Mouse (Mus musculus) CH12.LX (cell line): ENCODE data around the gene Sema3f. TPM values are rescaled to one million over a fixed set of nuclear protein-coding genes. Genes with fewer than 3 reads are reported as not detected.

Source experiments
- DNase-seq: peaks from one replicate; pipeline ENCODE4 v3.0.0-alpha.2; 2013; ENCODE audit errors: extremely low read depth
- H3K27ac ChIP-seq: 2 replicates; pipeline ENCODE4 v1.5.1; 2012; ENCODE audit warnings: low read depth, mild to moderate bottlenecking, control low read depth, moderate library complexity; ENCODE audit not compliant: insufficient read depth
- H3K27me3 ChIP-seq: replicated peaks from 2 replicates; pipeline ENCODE3; 2012; ENCODE audit warnings: inconsistent platforms
- H3K36me3 ChIP-seq, 2 experiments: replicated peaks in 1 of 2; 2 replicates each; pipeline versions ENCODE3 to v1.6.1; 2012; ENCODE audit warnings: inconsistent platforms in 1 of 2, low read length in 1 of 2, mild to moderate bottlenecking in 1 of 2, mixed read lengths in 1 of 2, moderate library complexity in 1 of 2; ENCODE audit not compliant: control insufficient read depth in 1 of 2, insufficient read depth in 1 of 2
- H3K4me1 ChIP-seq, 2 experiments: 2 replicates each; pipeline ENCODE4 v1.6.1; 2012; ENCODE audit warnings: inconsistent platforms in 1 of 2, moderate library complexity in 1 of 2; ENCODE audit not compliant: insufficient read depth in 2 of 2, control insufficient read depth in 1 of 2
- H3K4me2 ChIP-seq: 2 replicates; pipeline ENCODE4 v1.6.1; 2012; ENCODE audit warnings: low read depth, mild to moderate bottlenecking, control low read depth; ENCODE audit not compliant: poor library complexity, insufficient read depth, severe bottlenecking
- H3K4me3 ChIP-seq, 3 experiments: fragments of 150-350 bp in 1 of 3; sonication (generic) in 1 of 3; replicated peaks in 1 of 3; 2 replicates each; pipeline versions ENCODE3 to v1.5.1; 2011 to 2012; ENCODE audit warnings: low read depth in 2 of 3, low read length in 2 of 3, mild to moderate bottlenecking in 2 of 3, moderate library complexity in 2 of 3, control low read depth in 1 of 3, improper control_type of control experiment in 1 of 3, inconsistent platforms in 1 of 3, mixed read lengths in 1 of 3; ENCODE audit not compliant: poor library complexity in 1 of 3
- H3K79me2 ChIP-seq: replicated peaks from 2 replicates; pipeline ENCODE4 v1.6.1; 2012; ENCODE audit warnings: mild to moderate bottlenecking, moderate library complexity; ENCODE audit not compliant: control insufficient read depth, poor library complexity, insufficient read depth, severe bottlenecking; ENCODE audit errors: extremely low read depth
- H3K9ac ChIP-seq: 2 replicates; pipeline ENCODE4 v1.6.1; 2012; ENCODE audit warnings: low read depth, mild to moderate bottlenecking, control low read depth, moderate library complexity; ENCODE audit not compliant: insufficient read depth
- H3K9me3 ChIP-seq: replicated peaks from 2 replicates; pipeline ENCODE3; 2012; ENCODE audit warnings: low read length, inconsistent platforms, mixed read lengths
- CHD1 ChIP-seq: IDR thresholded peaks from 2 replicates; pipeline ENCODE4 v1.6.1; 2012; ENCODE audit warnings: low read depth, low read length, improper control_type of control experiment, inconsistent platforms
- CTCF ChIP-seq, 2 experiments: IDR thresholded peaks in 1 of 2; conservative IDR thresholded peaks in 1 of 2; 2 replicates each; pipeline ENCODE4 v1.5.1; 2011 to 2012; ENCODE audit warnings: low read depth in 2 of 2, low read length in 2 of 2, improper control_type of control experiment in 1 of 2, inconsistent platforms in 1 of 2, mild to moderate bottlenecking in 1 of 2, moderate library complexity in 1 of 2
- E2F4 ChIP-seq: IDR thresholded peaks from 2 replicates; pipeline ENCODE4 v1.6.1; 2011; ENCODE audit warnings: low read depth, low read length, improper control_type of control experiment; ENCODE audit not compliant: insufficient replicate concordance
- EP300 ChIP-seq: IDR thresholded peaks from 2 replicates; pipeline ENCODE4 v1.6.1; 2011; ENCODE audit warnings: low read length, improper control_type of control experiment
- HCFC1 ChIP-seq: IDR thresholded peaks from 2 replicates; pipeline ENCODE4 v1.6.1; 2012; ENCODE audit warnings: low read depth, mild to moderate bottlenecking, inconsistent platforms, low read length, improper control_type of control experiment
- IRF4 ChIP-seq: IDR thresholded peaks from 2 replicates; pipeline ENCODE4 v1.6.1; 2014; ENCODE audit warnings: low read depth, mild to moderate bottlenecking, inconsistent platforms, low read length, improper control_type of control experiment
- JUN ChIP-seq: IDR thresholded peaks from 2 replicates; pipeline ENCODE4 v1.6.1; 2011; ENCODE audit warnings: low read depth, mild to moderate bottlenecking, low read length, improper control_type of control experiment, moderate library complexity; ENCODE audit not compliant: insufficient read depth
- JUND ChIP-seq: conservative IDR thresholded peaks from 2 replicates; pipeline ENCODE4 v1.6.1; 2011; ENCODE audit warnings: low read depth, low read length, improper control_type of control experiment
- KAT2A ChIP-seq: IDR thresholded peaks from 2 replicates; pipeline ENCODE4 v1.6.1; 2012; ENCODE audit warnings: low read length, improper control_type of control experiment, inconsistent platforms; ENCODE audit not compliant: insufficient replicate concordance
- MAFK ChIP-seq: IDR thresholded peaks from 2 replicates; pipeline ENCODE4 v1.6.1; 2011; ENCODE audit warnings: low read length, improper control_type of control experiment; ENCODE audit not compliant: insufficient replicate concordance
- MAX ChIP-seq: IDR thresholded peaks from 2 replicates; pipeline ENCODE4 v1.6.1; 2011; ENCODE audit warnings: low read length, improper control_type of control experiment
- MAZ ChIP-seq: IDR thresholded peaks from 2 replicates; pipeline ENCODE4 v1.6.1; 2012; ENCODE audit warnings: low read depth, mild to moderate bottlenecking, inconsistent platforms, low read length, improper control_type of control experiment, moderate library complexity
- MYC ChIP-seq: IDR thresholded peaks from 2 replicates; pipeline ENCODE4 v1.6.1; 2011; ENCODE audit warnings: low read depth, mild to moderate bottlenecking, improper control_type of control experiment, low read length
- NRF1 ChIP-seq: IDR thresholded peaks from 2 replicates; pipeline ENCODE4 v1.6.1; 2014; ENCODE audit warnings: low read depth, mild to moderate bottlenecking, inconsistent platforms, low read length, improper control_type of control experiment, moderate library complexity
- POLR2AphosphoS2 ChIP-seq: IDR thresholded peaks from 2 replicates; pipeline ENCODE4 v1.6.1; 2011; ENCODE audit warnings: low read depth, low read length, improper control_type of control experiment
- RAD21 ChIP-seq: IDR thresholded peaks from 2 replicates; pipeline ENCODE4 v1.6.1; 2011; ENCODE audit warnings: low read depth, mild to moderate bottlenecking, low read length, improper control_type of control experiment, moderate library complexity
- RCOR1 ChIP-seq: conservative IDR thresholded peaks from 2 replicates; pipeline ENCODE4 v1.6.1; 2012; ENCODE audit warnings: low read depth, mild to moderate bottlenecking, inconsistent platforms, low read length, improper control_type of control experiment
- TBP ChIP-seq: conservative IDR thresholded peaks from 2 replicates; pipeline ENCODE4 v1.6.1; 2011; ENCODE audit warnings: low read depth, low read length, improper control_type of control experiment
- TCF12 ChIP-seq: IDR thresholded peaks from 2 replicates; pipeline ENCODE4 v1.6.1; 2014; ENCODE audit warnings: low read depth, mild to moderate bottlenecking, inconsistent platforms, low read length, improper control_type of control experiment
- UBTF ChIP-seq: IDR thresholded peaks from 2 replicates; pipeline ENCODE4 v1.6.1; 2012; ENCODE audit warnings: low read depth, mild to moderate bottlenecking, inconsistent platforms, low read length, improper control_type of control experiment, moderate library complexity
- ZC3H11A ChIP-seq: IDR thresholded peaks from 2 replicates; pipeline ENCODE4 v1.6.1; 2012; ENCODE audit warnings: low read depth, mild to moderate bottlenecking, inconsistent platforms, low read length, improper control_type of control experiment
- ZKSCAN1 ChIP-seq: IDR thresholded peaks from 2 replicates; pipeline ENCODE4 v1.6.1; 2012; ENCODE audit warnings: low read depth, inconsistent platforms, low read length, improper control_type of control experiment, borderline replicate concordance
- ZMIZ1 ChIP-seq: IDR thresholded peaks from 2 replicates; pipeline ENCODE4 v1.6.1; 2012; ENCODE audit warnings: low read depth, mild to moderate bottlenecking, inconsistent platforms, low read length, improper control_type of control experiment
- dilution Hi-C: fragments of 300-500 bp; cut with MboI; formaldehyde crosslinking; loops from 2 replicates; pipeline ENCODE4 v1.14.3; 2020; ENCODE audit warnings: low sequenced_read_pairs; ENCODE audit not compliant: extremely low pct_unique_long_range_greater_than_20kb, extremely low pct_ligation_motif_present
- in situ Hi-C: fragments of 300-500 bp; cut with MboI; formaldehyde crosslinking; loops from 3 replicates; pipeline ENCODE4 v1.14.3; 2019; ENCODE audit warnings: low sequenced_read_pairs, low pct_ligation_motif_present, low pct_unique_long_range_greater_than_20kb, mixed read lengths
- polyA plus RNA-seq: library from polyadenylated mRNA; unstranded; fragments of >175 nt; gene quantifications from 2 replicates; pipeline ENCODE4 v1.2.1, GENCODE M21; 2012; ENCODE audit warnings: low read depth; ENCODE audit not compliant: insufficient read length
- total RNA-seq, 2 experiments: library from RNA; depleted of rRNA; stranded (reverse); fragments of 300-350 nt in 1 of 2; fragments of >200 nt in 1 of 2; gene quantifications; 2 replicates each; pipeline ENCODE4 v1.2.3; 2012 to 2014

The Sema3f gene
- total RNA-seq (2012; rRNA removed) (0.50 and 1.1 TPM in 2 replicates), total RNA-seq (2014; rRNA removed) (0.24 TPM in 1 of 2 replicates, not detected in the other), polyA plus RNA-seq (0.36 and 1.6 TPM in 2 replicates)

DNA sequence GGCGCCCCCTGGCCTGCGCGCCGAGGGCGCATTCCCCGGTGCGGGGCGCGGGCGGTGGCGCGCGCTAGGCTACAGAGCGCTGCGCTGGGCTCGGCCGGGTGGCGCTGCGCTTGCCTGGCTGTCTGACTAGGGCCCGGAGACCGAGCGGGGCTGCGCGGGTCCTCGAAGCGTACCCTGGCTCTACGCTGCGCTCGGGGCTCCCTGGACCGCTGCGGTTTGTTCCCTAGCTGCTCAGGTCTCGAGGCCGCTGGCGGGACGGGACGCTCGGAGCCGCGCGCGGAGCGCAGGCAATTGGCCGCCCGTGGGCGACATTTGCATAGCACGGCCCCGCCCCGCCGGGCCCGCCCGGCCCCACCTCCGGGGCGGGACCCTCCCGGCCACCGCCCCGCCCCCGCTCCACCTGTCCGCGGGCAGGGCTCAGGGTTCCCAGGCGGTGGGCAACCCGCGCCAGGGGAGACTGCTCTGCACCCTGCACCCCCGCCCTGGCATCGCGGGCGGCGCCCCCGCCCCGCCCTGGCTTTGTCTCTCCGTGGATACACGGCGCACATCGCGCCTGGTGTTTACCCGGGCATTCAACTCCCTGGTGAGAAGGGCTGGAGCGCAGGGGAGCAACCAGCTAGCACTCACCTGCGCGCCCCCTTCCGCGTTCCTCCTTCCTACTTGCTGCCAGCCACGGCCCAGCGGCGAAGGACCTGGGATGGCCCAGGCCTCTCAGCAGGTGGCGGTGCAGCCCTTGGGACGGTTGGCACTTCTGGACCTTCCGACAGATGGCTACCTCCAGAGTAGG lies at the start of gene Sema3f:
Gene Sema3f (minus strand): TSS at position 779 of the 787 bp plus-strand sequence.
- H3K27ac ChIP-seq: no peak within 1 kb of the TSS
- in situ Hi-C loops (no loop called here), dilution Hi-C loops (no loop called here)
- peak within 1 kb of the TSS; percentile 15; the same call in 1 of the 2 replicates for H3K9ac ChIP-seq
- peaks cover 94% of the 10 kb centered on the region for H3K27me3 ChIP-seq
- H3K79me2 ChIP-seq: no peaks in the 10 kb centered on the region
- no peaks in the 10 kb centered on the region for H3K9me3 ChIP-seq
- TF ChIP-seq KAT2A (no peak), MAZ (0 out of 2 replicates have a peak, but pooled peaks have one; percentile 25), IRF4 (no peak), NRF1 (peak; percentile 43), TCF12 (peak; percentile 9; the same call in 1 of the 2 replicates), ZC3H11A (no peak), UBTF (0 out of 2 replicates have a peak, but pooled peaks have one; percentile 39), E2F4 (no peak), CHD1 (no peak), MYC (no peak), CTCF (conservative IDR thresholded peaks at IDR 0.05 in 1 of 2, IDR thresholded peaks at IDR 0.05 in 1 of 2; ENCODE audit: low read depth in 2 of 2, low read length in 2 of 2) (peak in 1 of 2 experiments; percentile 32; a peak in 2 of 4 replicates), RAD21 (no peak; the same call in 1 of the 2 replicates), RCOR1 (no peak), HCFC1 (no peak), MAX (peak; percentile 65; the same call in 1 of the 2 replicates)
- H3K4me1 ChIP-seq: peaks cover 7 to 36% of the 10 kb centered on the region in 2 experiments; a peak in 3 of 4 replicates
- DNase-seq: peak; percentile 40
- peak within 1 kb of the TSS in 2 of 3 experiments; percentile 28 to 54 for H3K4me3 ChIP-seq
- no peaks in the 10 kb centered on the region for H3K36me3 ChIP-seq
- peak within 1 kb of the TSS; percentile 80 for H3K4me2 ChIP-seq

DNA sequence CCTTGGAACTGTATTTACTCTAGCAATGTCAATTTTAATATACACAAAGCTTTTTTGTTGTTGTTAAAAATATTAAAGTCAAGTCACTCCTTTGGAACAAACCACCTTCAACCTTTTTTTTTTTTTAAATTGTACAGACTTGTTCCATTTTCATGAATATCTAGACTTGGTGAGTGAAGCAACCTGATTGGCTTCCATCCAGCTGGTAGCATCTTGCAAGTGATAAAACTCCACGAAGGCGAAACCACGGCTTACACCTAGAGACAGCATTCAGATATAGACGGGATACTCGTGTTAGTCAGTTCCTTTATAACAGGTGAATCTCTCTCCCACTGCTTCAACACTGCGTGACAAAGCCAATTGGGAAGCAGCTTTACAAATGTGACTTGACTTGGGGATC lies 49.3 kb upstream of the Sema3f start:
- no peak overlapping the region for H3K27ac ChIP-seq
- DNase-seq: no peak
- H3K27me3 ChIP-seq: no peaks in the 10 kb centered on the region
- H3K9me3 ChIP-seq: no peaks in the 10 kb centered on the region
- H3K79me2 ChIP-seq: peaks cover 11% of the 10 kb centered on the region
- TF ChIP-seq JUN: no peak
- TF ChIP-seq EP300: no peak
- TF ChIP-seq POLR2AphosphoS2: no peak
- TF ChIP-seq JUND: no peak
- TF ChIP-seq E2F4: no peak
- TF ChIP-seq TBP: no peak
- no peak for TF ChIP-seq NRF1
- TF ChIP-seq IRF4: no peak
- no peak for TF ChIP-seq MAFK
- no peak for TF ChIP-seq ZMIZ1
- TF ChIP-seq CHD1: no peak
- TF ChIP-seq ZKSCAN1: no peak
- TF ChIP-seq RCOR1: no peak
- TF ChIP-seq, all 38 proteins: peak for 0
- Histone ChIP-seq H3K36me3 (peaks cover 75 to 90% of the 10 kb centered on the region in 2 experiments), H3K4me3 (no peak overlapping the region), H3K4me1 (no peaks in the 10 kb centered on the region), H3K4me2 (no peak overlapping the region), H3K9ac (no peak overlapping the region)
- in situ Hi-C loops (no loop called here), dilution Hi-C loops (no loop called here)
